Mouse (Mus musculus): Measurements from ENCODE around the gene Als2cl.

GRCm38 (mm10) chr9:110892552-110892951 lies 12.9 kb downstream of the Als2cl start:
- TF ChIP-seq GATA1 (IDR thresholded peaks at IDR 0.05; ENCODE audit: borderline replicate concordance, low read length) (no peak), FLI1 (IDR thresholded peaks at IDR 0.05; ENCODE audit: low read length) (no peak)

Data from megakaryocyte, embryonic 14.5 days (primary cell).